Mouse (Mus musculus) induced T-regulatory cell, adult 2 months (primary cell): ENCODE measurements around the gene Prr19.
"Not testable (repeated sequence)": the region's sequence is repeated elsewhere in the genome, so short reads cannot be mapped to it uniquely, and the experiment has no call there.

Experiments used
- DNase-seq: peaks from one replicate; pipeline ENCODE4 v3.0.0-alpha.2; 2012; ENCODE audit warnings: low read depth

The Prr19 gene

DNA sequence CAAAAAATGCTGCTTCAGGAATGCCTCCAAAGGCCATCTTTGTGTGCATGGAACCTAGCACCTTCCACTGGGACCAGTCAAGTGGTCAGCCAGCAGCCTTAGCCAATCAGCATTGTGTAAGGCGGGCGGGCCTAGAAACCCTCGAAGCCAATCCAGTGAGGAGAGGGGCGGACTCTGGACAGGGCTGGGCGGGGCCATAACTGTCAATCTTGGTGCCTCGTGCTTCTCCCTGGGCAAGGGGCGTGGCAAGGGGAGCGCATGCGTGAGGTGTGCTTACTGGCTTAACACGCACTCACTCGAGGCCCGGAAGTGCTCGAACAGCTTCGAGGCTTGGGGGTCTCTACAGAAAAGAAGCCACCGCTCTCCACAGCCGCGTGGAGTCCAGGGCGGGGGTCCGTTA, at the start of gene Prr19:
Prr19 (plus strand) TSS at position 349 of the 400 bp plus-strand sequence.
- DNase-seq = no peak

DNA sequence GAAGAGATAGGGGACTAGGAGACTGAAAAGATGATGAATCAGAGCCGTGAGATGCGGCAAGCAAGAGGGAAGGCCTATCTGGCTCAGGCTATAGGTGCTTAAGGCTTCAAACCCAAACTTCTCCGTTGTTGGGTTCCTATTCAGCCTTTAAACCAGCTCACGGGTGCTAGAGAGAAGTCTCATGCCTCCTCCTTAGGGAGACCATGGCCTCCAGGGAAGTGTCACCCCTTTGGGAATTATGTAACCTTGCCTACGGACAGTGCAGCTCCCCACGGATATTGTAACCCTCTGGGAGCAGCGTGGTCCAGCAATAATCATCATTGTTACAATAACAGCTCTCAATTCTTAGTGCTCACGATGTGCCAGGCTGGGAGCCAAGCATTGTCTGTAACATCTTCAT, 49.4 kb upstream of the Prr19 start:
- peak; percentile 36 for DNase-seq

DNA sequence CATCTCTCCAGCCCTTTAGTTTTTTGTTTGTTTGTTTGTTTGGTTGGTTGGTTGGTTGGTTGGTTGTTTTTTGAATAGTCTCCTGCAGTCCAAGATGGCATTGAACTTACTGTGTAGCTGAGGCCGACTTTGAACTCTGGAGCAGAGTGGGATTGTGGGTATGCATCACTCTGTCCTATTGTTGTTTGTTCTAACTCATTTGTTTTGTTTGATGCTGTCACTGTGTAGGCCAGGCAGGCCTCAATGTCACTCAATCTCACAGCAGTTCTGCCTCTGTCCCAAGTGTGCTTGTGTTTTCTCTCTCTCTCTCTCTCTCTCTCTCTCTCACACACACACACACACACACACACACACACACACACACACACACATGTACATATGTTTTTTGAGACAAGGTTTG, 39.3 kb upstream of the Prr19 start:
- no peak for DNase-seq

DNA sequence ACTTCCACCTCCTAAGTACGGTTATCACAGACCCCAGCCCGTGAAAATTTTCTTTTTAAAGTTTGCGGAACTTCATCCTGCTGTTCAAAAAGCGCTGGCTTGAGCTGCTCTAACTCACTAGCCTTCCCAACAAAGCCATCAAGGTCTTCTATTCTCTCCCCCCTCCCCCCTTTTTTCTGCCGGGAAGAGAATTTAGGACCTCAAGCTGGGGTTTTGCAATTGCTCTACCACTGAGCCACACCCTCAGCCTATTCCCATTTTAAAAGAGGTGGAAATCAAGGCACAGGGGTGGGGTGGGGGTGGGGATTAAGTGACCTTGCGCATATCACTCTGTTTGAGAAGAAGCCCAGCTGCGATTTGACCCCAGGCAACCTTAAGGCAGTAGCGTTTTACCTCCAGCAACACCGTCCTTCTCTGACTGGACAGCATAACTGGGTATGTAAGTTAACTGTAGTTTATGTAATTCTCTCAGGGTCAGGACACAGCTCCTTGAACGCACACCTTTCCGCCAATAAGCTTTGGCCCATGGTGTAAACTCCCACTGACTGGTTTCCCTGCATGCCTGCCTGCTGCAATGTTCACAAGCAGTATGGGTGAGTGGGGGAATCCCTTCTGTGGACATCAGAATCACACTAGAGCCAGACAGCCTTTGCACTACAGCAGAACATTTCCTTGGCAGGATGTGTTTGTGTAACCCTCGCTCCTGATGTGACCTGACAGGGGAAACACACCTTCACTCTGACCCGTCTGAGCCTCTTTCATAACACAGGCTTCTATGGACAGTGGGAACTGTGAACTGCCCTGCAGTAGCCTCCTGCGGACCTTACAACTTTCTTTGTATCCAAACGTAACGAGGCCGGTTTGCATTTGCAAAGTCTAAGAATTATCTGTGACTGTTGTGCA, 37.0 kb upstream of the Prr19 start:
- no peak for DNase-seq

DNA sequence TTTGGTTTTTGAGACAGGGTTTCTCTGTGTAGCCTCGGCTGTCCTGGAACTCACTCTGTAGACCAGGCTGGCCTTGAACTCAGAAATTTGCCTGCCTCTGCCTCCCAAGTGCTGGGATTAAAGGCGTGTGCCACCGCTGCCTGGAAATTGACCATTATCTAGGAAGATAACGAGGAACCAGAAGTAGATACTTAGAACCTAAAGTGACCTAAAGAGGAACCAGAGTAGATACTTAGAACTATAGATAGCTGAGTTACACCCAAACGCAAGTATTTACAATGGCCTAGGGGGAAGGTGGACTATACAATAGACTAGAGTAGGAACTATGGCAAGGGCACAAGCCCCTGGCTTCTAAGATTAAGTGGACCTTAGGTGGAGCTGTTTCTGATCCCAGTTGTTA, 35.5 kb upstream of the Prr19 start:
- not testable (repeated sequence) for DNase-seq

- DNase-seq = no peak
These were observed 34.8 kb upstream of the Prr19 start for GRCm38 (mm10) chr7:25266180-25266962.

DNA sequence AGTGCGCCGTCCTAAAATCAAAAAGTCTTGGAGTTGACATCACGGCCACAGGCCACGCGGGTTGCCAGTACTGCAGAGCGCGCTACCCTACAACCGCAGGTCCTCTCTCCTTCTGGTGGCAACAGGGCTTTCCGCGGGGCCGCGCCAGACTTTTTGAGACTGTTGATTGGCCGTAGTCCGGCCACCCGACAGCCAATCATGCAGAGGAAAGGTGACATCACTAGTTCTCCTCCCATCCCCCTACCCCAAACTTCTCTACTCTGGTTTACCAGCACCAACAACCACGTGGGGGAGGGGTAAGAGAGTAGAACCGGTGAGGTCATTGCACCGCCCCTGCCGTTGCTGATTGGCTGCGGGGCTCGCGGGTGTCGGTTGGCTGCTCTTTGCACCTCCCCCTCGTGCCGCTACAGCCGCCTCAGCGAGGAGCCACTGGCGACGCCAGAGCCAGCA, 33.9 kb upstream of the Prr19 start, which contains the start of gene Cic:
Cic (plus strand) TSS at position 404 of the 450 bp plus-strand sequence.
- DNase-seq = peak; percentile 100

GRCm38 (mm10) chr7:25267751-25268463, 33.3 kb upstream of the Prr19 start:
- peak; percentile 100 for DNase-seq

DNA sequence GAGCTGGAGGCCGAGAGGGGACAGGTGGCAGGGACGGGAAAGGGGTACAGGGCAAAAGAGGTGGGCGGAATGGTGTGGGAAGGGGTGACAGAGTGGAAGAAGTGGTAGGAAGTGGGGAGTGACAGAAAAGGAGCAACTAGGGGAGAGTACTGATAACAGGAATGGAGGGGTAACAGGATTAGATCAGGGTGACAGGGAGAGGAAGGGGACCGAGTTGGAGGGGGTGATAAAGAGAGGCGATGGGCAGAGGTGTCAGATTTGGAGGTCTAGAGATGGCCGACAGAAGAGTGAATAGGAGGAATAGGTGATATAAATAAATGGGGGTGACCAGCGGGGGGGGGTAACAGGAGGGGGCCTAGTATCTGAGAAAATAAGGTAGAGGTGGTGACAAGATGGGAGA, 32.6 kb upstream of the Prr19 start:
- no peak for DNase-seq

GRCm38 (mm10) chr7:25269029-25269428, 32.2 kb upstream of the Prr19 start:
- DNase-seq = peak; percentile 64

DNA sequence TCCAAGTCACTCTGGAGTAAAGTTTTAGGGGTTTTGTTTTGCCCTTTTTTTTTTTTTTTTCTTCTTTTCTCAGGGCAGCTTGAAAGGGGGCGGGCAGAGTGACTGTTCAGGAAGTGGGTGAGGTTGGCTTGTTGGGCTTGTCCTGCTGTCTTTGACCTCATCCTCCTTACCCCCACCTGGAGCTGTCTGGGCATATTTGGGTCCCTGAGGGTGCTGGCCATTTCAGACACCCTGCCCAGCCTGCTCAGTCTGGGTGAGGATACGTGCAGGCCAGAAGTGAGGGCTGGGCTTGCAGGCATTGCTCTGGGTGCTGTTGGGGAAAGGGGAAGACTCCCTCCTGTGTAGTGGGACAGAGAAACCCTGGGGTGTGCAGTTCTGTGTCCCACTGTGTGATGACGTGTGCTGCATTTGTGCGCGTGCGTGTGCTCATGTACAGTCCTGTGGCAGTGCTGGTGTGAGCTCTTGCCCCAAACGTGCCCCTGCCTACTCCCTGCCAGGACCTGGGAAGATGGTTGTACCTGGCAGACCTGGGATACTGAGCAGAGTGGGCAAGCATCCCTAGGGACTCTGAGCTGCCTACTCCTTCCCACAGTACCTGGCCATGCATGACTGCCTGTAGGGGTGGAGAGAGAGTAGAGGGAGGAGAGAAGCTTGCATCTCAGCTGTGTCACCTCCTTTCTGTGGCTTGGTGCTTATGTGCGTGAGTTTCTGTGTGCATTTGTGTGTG, 31.5 kb upstream of the Prr19 start:
- peak; percentile 74 for DNase-seq

DNA sequence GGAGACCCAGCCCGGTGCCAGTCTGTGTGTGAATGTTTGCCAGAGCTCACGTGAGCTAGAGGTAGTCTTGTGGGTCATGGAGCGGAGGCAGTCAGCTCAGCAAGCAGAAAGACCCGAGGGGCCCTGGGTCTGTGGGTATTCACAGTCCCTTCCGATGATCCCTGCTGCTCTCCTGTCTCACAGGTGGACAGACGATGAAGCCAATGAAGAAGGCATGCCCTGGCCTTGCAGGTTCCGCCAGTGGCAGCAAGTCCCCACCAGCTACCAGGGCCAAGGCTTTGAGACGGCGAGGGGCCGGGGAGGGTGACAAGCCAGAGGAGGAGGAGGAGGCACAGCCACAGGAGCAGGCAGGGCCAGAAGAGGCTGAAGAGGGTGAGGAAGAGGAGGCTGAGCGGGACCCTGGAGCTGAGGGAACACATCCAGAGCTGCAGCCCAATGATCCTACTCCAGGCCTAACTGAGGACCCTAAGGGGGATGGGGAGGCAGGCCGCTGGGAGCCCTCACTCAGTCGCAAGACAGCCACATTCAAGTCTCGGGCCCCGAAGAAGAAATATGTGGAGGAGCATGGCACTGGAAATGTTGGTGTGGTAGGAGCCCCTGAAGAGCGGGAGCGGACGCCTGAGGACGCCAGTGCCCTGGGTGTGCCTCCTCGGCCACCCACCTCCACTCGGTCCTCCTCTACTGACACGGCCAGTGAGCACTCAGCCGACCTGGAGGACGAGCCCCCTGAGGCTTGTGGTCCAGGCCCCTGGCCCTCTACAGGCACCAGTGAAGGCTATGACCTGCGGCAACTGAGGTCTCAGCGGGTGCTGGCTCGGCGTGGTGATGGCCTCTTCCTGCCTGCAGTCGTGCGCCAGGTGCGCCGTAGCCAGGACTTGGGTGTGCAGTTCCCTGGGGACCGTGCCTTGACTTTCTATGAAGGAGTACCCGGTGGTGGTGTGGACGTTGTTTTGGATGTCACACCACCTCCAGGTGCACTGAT, 30.3 kb upstream of the Prr19 start:
- DNase-seq = no peak

GRCm38 (mm10) chr7:25271651-25272444, 29.4 kb upstream of the Prr19 start:
- DNase-seq = no peak

DNA sequence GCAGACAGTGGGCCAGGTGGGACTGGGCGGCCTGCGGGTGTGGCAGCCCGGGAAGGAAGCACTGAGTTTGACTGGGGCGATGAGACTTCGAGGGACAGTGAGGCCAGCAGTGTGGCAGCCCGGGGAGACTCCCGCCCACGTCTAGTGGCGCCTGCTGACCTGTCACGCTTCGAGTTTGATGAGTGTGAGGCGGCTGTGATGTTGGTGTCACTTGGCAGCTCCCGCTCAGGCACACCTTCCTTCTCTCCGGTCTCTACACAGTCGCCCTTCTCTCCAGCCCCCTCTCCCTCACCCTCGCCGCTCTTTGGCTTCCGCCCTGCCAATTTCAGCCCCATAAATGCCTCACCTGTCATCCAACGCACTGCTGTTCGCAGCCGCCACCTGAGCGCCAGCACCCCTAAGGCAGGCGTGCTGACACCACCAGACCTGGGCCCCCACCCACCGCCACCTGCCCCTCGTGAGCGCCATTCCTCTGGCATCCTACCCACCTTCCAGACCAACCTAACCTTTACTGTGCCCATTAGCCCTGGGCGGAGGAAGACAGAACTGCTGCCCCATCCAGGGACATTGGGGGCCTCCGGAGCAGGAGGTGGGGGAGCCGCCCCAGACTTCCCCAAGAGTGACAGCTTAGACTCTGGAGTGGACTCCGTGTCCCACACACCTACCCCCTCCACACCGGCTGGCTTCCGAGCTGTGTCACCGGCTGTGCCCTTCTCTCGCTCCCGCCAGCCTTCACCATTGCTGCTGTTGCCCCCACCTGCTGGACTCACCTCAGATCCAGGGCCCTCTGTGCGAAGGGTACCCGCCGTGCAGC, 28.6 kb upstream of the Prr19 start:
- DNase-seq = no peak

DNA sequence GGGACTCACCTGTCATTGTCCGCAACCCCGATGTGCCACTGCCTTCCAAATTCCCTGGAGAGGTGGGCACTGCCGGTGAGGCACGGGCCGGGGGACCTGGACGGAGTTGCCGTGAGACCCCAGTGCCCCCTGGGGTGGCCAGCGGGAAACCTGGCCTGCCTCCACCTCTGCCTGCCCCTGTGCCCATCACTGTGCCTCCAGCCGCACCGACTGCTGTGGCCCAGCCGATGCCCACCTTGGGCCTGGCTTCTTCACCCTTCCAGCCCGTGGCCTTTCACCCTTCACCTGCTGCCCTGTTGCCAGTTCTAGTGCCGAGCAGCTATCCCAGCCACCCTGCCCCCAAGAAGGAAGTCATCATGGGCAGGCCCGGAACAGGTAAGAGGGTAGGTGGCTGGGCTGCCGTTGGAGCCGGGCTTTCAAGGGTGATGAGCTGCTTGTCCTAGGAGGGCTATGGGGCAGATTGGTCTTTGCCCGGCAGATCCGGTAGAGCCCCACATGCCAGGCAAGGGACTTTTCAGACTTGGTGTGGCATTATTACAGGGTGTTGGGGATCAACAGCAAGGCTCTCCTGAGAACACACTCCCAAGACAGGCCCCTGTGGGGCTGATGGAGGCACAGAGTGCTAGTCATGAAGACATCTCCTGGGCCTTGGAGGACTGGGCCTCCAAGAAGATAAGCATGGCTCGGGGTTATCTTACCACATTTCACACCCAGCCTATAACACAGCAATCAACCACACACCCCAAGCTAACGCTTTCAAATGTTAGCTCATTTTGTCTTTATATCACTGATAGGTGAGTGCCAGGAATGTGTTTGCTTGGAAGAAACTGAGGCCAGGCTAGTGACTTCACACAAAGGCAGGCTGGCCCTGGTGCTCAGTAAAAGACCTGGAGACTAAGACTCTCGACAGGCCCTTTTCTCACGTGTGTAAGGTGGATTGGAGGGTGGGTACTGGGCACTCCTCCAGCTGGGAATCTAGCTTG, 27.7 kb upstream of the Prr19 start:
- DNase-seq = no peak

DNA sequence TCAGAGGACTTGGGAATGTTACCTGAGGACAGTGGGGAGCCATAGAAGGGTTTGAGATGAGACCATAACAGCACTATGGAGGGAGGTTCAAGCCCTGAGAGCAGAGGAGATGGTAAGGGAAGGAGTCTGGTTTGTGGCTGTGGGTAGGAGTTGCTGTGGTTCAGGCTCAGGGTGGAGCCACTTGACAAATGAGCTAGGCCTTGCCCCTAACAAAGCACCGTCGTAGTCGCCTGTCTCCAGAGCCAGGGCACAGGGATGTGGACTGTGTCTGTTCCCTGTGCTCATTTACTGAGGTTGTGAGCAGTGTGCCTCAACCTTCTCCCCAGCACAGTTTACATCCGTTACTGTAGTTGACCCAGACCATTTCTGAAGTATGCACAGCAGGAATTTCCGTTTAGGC, 26.6 kb upstream of the Prr19 start:
- DNase-seq = peak; percentile 75

GRCm38 (mm10) chr7:25274996-25275395, 26.2 kb upstream of the Prr19 start:
- DNase-seq = no peak
